Mouse (Mus musculus) thymus, postnatal 14 days (tissue): ENCODE measurements around the gene Tmem202.

Experiments
- DNase-seq: peaks from one replicate; pipeline ENCODE4 v3.0.0; 2021

Gene Tmem202

DNA sequence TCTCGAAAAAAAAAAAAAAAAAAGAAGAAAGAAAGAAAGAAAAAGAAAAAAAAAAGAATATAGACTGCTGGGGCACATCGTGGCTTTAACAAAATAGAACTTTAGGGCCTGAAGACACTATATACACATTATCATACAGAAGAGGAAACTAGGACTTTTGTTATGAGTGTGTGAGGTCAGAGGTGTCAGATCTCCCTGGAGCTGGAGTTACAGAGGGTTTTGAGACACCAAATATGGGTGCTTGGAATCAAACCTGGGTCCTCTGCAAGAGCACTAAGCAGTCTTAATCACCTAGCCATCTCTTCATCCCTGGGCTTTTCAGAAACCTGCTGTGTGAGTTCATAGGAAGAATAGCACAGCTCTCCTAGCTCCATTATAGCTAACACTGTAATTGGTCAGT is 6.2 kb downstream of the Tmem202 start:
- no peak for DNase-seq

DNA sequence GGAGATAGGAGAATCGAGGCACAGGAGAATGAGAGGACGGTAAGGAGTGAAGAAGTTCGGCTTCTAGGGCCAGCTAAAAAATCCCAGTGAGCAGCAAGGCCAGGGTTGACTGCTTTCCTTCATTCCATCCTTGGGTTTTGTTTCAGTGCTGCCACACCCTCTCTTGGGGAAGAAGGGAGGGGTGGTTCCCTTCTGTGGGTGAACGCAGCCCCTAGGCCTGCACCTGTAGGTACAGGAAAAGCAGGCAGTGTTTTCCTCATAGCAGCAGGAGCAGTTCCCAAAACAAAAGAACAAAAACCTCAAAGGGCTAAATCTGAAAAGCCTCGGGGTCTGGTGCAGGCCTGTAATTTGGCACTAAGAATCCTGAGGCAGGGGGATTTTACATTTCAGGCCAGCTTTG is 8.0 kb downstream of the Tmem202 start:
- DNase-seq, result peak; percentile 25

DNA sequence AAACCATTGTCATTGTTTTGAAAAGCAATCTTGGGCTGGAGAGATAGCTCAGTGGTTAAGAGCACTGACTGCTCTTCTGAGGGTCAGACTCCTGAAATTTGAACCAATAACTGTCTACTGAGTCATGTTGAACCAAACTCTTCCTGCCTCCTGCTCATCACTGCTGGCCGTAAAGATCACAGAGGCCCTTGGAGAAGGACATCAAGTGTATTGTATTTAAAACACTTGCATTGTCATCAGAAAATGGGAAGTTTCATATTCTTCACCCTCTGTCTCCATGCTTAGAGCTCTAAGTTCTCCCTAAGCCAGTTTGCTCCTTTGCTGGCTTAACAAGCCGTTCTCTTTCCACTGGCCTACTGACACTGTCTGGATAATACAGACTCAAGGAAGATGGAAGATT is 11.4 kb downstream of the Tmem202 start:
- DNase-seq, result no peak

DNA sequence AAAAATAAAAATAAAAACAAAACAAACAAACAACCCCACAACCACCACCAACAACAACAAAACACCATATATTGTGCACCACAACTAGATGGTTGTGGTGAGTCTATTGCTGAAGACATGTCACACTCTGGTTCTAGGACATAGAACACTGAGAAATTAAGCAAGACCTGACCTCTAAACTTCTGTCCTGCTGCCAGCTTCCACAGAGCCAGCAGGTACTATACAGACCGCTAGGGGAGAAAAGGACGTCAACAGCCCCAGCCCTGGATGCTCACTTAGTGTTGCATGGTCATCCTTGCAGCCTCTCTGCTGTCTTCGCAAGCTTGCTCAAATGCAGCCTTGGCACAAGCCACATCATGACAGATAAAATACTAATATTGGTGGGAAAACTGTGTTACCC is 12.1 kb downstream of the Tmem202 start:
- DNase-seq, result no peak

DNA sequence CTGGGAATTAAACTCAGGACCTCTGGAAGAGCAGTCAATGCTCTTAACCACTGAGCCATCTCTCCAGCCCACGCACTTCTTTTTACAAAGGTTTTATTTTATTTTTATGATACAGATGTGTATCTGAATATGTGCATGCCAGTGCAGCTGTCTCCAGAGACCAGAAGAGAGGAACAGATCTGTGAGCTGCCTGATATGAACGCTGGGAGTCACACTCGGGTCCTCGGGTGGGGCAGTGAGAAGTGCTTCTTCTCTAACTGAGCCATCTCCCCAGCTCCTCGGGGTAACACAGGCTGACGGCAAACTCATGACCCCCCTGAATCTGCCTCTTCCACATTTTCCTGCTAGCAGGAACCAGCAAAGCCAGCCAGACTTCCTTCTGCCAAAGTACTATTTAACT is 12.9 kb downstream of the Tmem202 start:
- DNase-seq, result no peak

DNA sequence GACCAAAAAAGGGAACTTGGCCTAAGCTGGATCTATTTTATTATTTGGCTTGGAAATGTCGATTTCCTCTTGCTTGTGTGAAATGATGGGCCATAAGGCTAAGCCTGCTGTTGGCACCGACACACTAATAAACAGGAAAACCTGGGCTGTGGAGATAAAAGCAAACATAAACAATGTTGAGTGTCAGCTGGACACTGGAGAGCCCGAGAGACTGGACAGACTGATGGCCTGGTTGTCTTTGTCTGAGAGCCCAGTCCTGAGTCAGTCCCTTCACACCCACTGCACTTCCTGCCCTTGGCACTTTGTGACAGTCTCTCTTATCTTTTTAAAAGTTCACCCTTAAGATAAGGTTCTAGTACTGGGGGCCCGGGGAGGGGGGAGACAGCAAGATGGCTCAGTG is 16.7 kb downstream of the Tmem202 start:
- DNase-seq, result no peak

DNA sequence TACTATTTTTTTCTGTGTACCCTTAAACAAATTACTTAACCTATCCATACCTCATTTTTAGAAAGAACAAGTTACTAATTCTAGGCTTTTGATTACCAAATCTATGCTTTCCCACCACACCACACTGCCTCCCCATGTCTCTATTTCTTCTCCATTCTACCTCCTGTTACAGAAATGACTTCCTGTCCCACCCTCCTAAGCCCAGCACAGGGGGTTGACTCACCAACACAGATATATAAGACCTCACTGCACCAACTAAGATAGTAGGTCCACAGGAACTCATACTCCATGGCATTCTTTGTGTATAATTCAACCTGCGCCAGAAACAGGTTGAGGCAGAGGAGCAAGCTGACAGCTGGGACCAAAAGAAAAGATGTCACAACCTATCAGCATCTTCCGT is 20.3 kb downstream of the Tmem202 start:
- no peak for DNase-seq

DNA sequence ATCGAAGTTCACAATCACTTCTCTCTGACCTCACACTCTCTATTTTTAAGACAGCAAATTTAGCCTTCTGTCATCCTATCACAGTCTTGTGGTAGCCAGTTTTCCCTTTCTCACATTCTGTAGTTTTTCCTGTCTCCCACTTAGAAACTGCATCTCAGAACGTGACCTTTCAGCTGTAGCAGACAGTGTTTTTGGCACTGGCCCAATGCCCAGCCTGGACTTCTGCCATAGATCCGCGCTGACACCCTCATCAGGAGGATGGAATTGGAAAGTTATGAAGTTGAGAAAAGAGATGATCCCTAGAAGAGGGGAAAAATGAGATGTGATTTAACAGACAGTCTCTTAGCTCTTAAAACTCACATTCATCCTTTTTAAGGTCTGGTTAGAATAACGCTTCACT is 20.7 kb downstream of the Tmem202 start:
- no peak for DNase-seq

DNA sequence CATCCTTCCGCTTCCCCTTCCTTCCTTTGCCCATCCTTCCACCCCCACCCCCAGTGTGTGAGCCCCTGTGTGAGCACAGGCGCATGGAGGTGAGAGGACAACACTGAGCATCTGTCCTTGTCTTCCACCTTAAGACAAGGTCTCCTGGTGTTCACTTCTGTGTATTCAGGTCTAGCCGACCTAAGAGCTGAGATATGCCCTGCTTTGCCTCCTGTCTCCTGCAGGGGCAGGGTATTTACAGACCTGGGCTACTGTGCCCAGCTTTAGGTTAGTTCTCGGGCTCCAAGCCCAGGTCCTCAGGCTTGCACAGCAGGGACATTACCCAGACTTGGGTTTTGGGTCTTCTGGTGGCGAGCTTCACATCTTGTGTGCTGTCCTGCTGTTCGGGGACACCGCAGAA is 22.5 kb downstream of the Tmem202 start:
- DNase-seq, result no peak

DNA sequence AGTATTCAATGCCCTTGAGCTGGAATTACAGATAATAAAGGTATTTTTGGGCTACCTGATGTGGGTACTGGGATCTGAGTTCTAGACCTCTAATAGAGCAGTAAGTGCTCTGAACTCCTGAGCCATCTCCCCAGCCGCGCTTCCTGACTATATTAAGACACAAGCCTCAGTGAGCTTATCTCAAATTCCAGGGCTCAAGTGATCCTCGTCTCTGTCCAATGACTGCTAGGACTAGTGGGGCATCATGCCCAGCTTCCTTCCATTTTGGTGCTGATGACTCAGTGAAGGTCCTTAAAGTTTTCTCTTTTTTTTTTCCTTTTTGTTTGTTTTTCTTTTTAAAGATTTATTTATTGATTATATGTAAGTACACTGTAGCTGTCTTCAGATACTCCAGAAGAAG is 24.6 kb downstream of the Tmem202 start:
- no peak for DNase-seq

DNA sequence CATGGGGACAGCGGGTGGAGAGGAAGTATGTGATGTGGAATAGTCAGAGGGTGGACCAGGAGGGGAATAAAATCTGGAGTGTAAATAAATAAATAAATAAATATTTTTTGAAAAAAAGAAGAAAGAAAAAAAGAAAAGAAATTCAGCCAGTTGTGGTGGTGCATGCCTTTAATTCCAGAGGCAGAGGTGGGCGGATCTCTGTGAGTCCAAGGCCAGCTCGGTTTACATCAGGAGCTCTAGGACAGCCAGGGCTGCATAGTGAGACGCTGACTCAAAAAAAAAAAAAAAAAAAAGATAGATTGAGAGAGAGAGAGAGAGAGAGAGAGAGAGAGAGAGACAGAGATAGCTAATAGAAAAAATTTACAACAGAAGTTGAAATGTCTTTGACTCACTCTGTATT is 27.3 kb downstream of the Tmem202 start:
- no peak for DNase-seq

DNA sequence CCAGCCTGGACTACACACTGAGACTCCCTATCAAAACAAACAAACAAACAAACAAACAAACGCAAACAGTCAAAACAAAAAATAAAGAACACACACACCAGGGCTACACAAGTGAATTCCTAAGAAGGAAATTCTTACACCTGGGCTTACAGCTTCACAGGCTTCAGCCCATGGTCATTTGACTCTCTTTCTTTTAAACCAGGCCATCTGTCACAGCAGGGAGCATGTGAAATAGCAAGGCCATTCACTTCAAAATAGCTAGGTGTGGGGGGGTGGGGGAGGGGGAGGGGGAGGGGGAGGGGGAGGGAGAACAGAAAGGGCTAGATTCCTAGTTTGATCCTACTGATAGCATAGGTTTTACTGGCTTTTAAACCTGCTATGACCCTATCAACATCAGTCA is 31.5 kb downstream of the Tmem202 start:
- no peak for DNase-seq

DNA sequence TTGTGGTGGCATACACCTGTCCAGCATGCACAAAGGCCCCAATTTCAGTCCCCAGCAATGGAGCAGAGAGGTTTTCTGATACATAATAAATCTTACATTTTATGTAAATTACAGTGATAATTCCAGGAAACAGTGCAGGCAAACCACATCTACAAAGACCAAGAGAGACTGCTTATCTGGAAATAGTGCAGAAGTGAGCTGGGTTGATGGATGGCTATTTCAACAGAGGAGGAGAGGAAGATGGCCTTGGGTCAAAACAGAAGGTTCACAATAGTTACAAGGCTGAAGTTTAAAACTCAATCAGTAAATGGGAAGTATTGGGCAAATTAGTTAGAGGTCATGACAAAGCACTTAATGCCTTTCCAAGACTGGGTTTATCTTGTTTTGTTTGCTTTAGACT is 52.3 kb downstream of the Tmem202 start:
- DNase-seq, result no peak

DNA sequence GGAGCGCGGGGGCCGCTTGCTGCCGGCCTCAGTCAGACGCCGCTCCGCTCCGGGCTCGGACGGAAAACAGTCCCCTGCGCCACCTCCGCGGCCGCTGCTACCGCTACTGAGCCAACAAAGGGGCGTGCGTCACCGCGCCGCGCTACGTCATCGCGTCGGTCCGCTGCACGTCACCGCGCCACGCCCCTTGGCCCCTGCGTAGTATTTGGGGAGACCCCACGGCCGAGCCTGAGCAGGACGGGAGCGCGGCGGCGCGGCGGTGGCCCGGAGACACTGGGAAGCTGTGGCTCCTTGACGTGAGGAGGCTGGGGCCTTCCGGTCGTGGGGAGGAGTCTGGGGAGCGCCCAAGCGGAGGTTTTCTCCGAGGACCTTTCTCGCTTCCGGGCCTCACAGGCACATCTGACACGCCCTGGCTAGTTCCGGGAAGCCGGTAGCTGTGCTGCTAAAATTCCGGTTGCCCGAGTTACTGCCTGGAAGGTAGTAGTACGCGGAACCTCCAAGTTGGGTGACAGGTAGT is 53.0 kb downstream of the Tmem202 start, which contains the start of gene Arih1:
TSS of gene Arih1 (minus strand) at position 70 of the 517 bp plus-strand sequence.
- DNase-seq, result peak; percentile 99

DNA sequence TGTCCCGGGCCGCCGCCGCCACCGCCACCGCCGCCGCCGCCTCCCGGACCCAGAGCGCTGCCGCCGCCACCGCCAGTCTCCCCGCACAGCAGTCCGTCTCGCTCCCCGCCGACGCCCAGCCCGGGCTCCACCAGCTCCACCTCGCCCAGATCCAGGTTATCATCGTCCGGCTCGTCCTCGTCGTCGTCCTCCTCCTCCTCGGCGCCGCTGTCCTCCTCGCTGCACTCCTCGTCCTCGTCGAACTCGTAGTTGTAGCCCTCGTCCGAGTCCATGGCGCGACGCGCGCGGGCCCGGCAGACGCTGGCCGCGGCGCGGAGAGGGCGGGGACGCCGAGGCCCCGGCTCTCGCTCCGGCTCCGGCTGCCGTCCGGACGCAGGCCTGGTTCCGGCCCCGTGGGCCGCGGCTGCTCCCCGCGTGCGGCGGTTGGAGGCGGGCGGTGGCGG is 53.5 kb downstream of the Tmem202 start:
- peak; percentile 70 for DNase-seq

DNA sequence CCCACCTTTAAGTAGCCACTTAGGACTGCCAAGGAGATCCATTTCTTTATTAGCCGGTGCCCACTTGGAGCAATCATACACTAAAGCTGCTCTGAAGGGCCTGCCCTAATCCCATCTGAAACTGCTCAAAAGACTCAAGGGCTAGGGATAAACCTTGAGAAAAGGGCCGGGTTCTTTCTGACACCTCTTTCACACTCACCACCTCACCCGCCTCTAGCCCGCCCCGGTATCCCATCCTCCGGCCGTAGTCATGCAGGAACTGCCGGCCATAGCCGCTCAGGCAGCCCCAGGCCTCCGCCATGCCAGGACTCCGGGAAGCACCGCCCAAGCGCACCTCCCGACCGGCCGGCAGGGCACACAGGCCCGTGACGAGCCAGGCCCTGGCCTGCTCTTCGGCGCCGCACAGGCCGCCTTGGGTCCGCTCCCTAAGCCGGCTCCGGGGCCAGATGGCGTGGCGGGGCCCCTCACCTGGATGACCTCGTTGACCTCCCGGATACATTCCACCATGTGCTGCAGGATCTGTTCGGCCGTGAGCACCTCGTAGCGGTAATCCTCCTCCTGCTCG is 54.1 kb downstream of the Tmem202 start:
- DNase-seq, result peak; percentile 68

DNA sequence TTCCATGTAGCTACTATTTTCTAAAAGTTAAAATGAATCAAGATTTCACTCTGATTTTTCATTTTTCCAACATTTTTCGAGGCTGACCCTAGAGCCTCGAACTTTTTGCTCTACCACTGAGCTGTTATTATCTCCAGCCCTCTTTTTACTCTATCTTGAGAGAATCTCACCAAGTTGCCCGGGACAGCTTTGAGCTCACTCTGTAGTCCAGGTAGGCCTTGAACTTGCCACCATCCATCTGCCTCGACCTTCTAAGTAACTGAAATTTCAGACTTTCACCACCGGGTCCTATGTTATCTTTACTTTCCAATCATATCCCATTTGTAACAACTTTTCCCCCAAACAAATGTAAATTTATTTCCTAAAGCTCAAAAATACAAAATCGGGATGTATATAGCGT is 54.9 kb downstream of the Tmem202 start:
- no peak for DNase-seq

DNA sequence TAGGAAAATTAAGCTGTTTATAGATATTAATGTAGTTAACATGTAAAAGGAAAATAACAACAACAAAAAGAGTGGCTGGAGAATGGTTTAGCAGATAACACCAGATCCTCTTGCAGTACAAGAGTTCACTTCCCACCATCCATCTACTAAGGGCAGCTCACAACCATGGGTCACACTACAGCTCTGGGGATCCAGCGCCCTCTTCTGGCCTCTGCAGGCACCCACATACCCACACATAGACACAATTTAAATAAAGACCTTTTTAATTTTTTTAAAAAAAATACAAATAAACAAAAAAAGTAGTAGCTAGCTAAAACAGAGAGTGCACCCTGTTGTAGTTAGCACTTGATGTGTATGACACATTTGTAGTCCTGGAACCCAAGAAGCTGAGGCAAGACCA is 57.2 kb downstream of the Tmem202 start:
- DNase-seq, result peak; percentile 59

DNA sequence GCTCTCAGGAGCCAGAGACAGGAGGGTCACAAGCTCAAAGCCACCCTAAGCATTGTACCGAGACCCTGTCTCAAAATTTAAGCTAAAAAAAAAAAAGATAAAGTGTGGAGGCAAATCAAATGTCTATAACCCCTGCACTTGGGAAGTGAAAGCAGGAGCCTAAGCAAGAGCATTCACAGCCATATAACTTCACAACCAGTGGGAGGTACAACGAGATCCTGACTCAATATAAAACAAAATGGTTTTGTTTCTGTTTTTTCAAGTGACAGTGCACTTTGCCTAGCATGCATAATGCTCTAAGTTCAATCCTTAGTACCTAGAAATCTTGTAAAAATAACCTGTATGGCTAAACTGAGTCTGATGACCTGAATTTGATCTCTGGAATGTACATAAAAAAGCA is 63.0 kb downstream of the Tmem202 start:
- DNase-seq, result no peak

DNA sequence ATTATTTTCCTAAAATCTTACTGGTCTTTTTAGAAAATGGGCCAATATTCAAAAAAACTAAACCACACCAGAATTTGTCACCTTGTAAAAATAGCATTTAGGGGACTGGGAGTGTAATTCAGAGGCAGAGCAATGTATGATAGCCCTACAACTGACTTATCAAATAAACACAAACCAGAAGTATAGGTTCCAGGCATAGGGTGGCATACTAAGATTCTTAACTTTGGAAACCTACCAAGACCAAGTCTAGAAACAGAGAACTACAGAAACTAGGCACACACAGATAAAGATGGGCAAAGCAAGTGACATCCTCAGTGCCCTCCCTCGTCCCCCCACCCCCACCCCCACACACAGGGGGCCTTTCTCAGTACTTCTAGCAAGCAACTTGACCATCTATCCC is 64.8 kb downstream of the Tmem202 start:
- no peak for DNase-seq

DNA sequence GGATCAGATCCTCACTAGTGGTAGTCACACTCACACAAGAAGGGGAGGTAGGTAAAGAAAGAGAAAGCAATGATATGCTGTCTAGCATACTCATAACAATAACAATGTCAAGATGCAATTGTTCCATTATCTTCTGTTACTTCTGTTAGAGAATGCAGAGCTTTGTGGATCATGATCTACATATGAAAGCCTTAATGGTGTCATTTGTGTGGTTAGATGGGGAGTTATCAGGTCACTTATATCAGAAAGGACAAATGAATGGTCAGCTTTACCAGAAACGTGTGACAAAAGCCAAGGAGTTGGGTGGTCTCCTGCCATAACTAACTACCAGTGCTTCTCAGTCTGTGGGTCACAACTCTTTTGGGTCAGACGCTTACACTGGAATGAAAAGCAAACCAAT is 66.5 kb downstream of the Tmem202 start:
- no peak for DNase-seq

DNA sequence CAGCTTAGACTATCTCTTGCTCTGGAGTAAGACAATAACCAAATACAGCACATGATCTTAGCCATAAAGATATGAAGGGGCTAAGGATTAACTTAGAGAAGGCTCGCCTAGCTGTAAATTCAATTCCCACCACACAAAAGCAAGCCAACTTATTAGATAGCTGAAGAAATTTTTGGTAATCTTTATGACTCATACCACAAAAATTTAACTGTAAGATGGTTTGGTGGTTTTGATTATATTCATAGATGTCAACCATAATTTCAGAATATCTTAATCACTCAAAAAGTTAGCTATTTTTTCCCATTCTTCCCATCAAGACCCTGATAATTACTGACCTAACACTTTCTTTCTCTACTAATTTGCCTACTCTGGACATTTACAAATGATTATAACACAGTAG is 70.2 kb downstream of the Tmem202 start:
- DNase-seq, result no peak
